Mouse (Mus musculus): ENCODE measurements around the gene Tmem178. TPM values are rescaled to one million over a fixed set of nuclear protein-coding genes. Genes with fewer than 3 reads are reported as not detected.

Tmem178 gene
- polyA plus RNA-seq, 1 experiment from 2014 or later = 4.8 TPM

- peaks cover 3% of the 10 kb centered on the region; the same call in 1 of the 2 replicates for H3K4me1 ChIP-seq
- no peak for DNase-seq (ENCODE audit: extremely low spot score, low spot score)
- no peak overlapping the region for H3K4me3 ChIP-seq
- peaks cover 57% of the 10 kb centered on the region for H3K36me3 ChIP-seq (replicated peaks)
- no peaks in the 10 kb centered on the region for H3K27me3 ChIP-seq (ENCODE audit: poor library complexity, severe bottlenecking)
- WGBS = 89% methylated on average over 7 of the region's 7 CpGs
- no peaks in the 10 kb centered on the region for H3K9me3 ChIP-seq
- H3K27ac ChIP-seq = 0 out of 2 replicates have a peak overlapping the region, but pooled peaks have one; percentile 4
Measured at GRCm38 (mm10) chr17:81047930-81048564, 103.6 kb downstream of the Tmem178 start.

Other genes with a start within 250 kb of the Tmem178 start
- gene Map4k3, start 216.1 kb upstream of the Tmem178 start, polyA plus RNA-seq (2016; fragmentation: Nextera tagmentation; extraction: Ambion mirVana) = 13.9 and 15.9 TPM in 2 replicates
- gene Thumpd2, start 120.5 kb downstream of the Tmem178 start, polyA plus RNA-seq (2016; fragmentation: Nextera tagmentation; extraction: Ambion mirVana) = 15.9 and 17.0 TPM in 2 replicates

All from forebrain, embryonic 10.5 days (tissue).